Mouse (Mus musculus) neutrophil, adult 59 days (primary cell): Measurements from ENCODE around the gene Gm15294. TPM values are rescaled to one million over a fixed set of nuclear protein-coding genes. Genes with fewer than 3 reads are reported as not detected.

Experiments used
- total RNA-seq, 2 experiments: library from RNA; stranded (reverse); gene quantifications; 1 replicate in 1 of 2; 2 replicates in 1 of 2; pipeline ENCODE4 v1.2.4; 2023

Gm15294 gene
- total RNA-seq, result not detected

DNA sequence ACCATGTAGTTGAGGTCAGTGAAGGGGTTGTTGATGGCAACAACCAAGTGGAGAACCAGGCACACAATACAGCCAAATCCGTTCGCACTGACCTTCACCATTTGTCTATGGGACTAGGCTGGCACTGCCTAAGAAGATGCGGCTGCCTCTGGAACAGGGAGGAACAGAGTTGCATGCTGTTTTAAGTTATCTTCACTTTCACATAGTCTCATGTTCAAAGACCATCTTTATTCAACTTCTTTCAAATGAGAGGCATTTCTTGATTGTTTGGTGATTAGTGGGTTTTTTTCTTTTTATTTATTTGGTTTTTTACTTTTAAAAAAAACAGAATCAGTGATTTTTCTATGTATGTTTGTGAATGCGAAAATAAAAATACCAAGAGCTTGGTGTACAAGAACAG, at the start of gene Gm15294:
TSS of gene Gm15294 (minus strand) at position 101 of the 400 bp plus-strand sequence.

Other genes with a start within 250 kb of the Gm15294 start
- gene Irs4, start 150.0 kb downstream of the Gm15294 start, total RNA-seq, result not detected